Mouse (Mus musculus) leukemia stem cell, adult 10-12 weeks (primary cell): ENCODE results near the gene Mbtps2. TPM values are rescaled to one million over a fixed set of nuclear protein-coding genes. Genes with fewer than 3 reads are reported as not detected.

Experiments used
- polyA plus RNA-seq: library from polyadenylated mRNA; stranded (reverse); fragments of >175 nt; gene quantifications from 2 replicates; pipeline ENCODE4 v1.2.3, GENCODE M21; 2012; ENCODE audit warnings: low replicate concordance

The Mbtps2 gene
- 1.3 and 7.3 TPM in 2 replicates for polyA plus RNA-seq

GRCm38 (mm10) chrX:157598186-157598996 lies at the start of gene Mbtps2:
TSS of gene Mbtps2 (minus strand) at chrX:157598715.

GRCm38 (mm10) chrX:157568840-157569239 lies 29.7 kb downstream of the Mbtps2 start, which contains the start of gene Yy2:
TSS of gene Yy2 (minus strand) at chrX:157568985.

GRCm38 (mm10) chrX:157491944-157492726 lies 106.4 kb downstream of the Mbtps2 start, which contains the start of gene Sms:
TSS of gene Sms (minus strand) at chrX:157492287.

Other genes starting within 250 kb of the Mbtps2 start
- gene Phex, start 183.4 kb downstream of the Mbtps2 start, polyA plus RNA-seq = not detected in 2 replicates
- 20.1 and 26.4 TPM in 2 replicates for gene Sms, start 106.4 kb downstream of the Mbtps2 start, polyA plus RNA-seq
- 0.09 TPM in 1 of 2 replicates, not detected in the other for gene Yy2, start 29.7 kb downstream of the Mbtps2 start, polyA plus RNA-seq
- not detected in 2 replicates for gene Smpx, start 100.2 kb upstream of the Mbtps2 start, polyA plus RNA-seq
- not detected in 2 replicates for gene Klhl34, start 219.7 kb upstream of the Mbtps2 start, polyA plus RNA-seq